Mouse (Mus musculus) megakaryocyte, embryonic 14.5 days (primary cell): ENCODE data around the gene Rab23. TPM values are rescaled to one million over a fixed set of nuclear protein-coding genes. Genes with fewer than 3 reads are reported as not detected.

Experiments
- H3K27me3 ChIP-seq: replicated peaks from 2 replicates; pipeline ENCODE3; 2012; ENCODE audit warnings: inconsistent platforms
- H3K36me3 ChIP-seq: replicated peaks from 2 replicates; pipeline ENCODE3; 2012; ENCODE audit warnings: low read length, inconsistent platforms, mixed read lengths
- H3K4me1 ChIP-seq: 2 replicates; pipeline ENCODE4 v1.6.1; 2012; ENCODE audit warnings: inconsistent platforms
- H3K4me3 ChIP-seq: replicated peaks from 2 replicates; pipeline ENCODE3; 2012; ENCODE audit warnings: moderate library complexity, mild to moderate bottlenecking, inconsistent platforms
- H3K9me3 ChIP-seq: 2 replicates; pipeline ENCODE4 v1.6.1; 2012; ENCODE audit warnings: inconsistent platforms
- FLI1 ChIP-seq: IDR thresholded peaks from 2 replicates; pipeline ENCODE4 v1.6.1; 2012; ENCODE audit warnings: low read length, inconsistent platforms, mixed read lengths
- GATA1 ChIP-seq: IDR thresholded peaks from 3 replicates; pipeline ENCODE4 v1.6.1; 2012; ENCODE audit warnings: mixed read lengths, low read length, inconsistent platforms, borderline replicate concordance
- polyA plus RNA-seq: library from polyadenylated mRNA; stranded (reverse); fragments of >175 nt; gene quantifications from 2 replicates; pipeline ENCODE4 v1.2.3, GENCODE M21; 2012; ENCODE audit warnings: low replicate concordance; ENCODE audit not compliant: insufficient read depth

The Rab23 gene
- 0.45 TPM in 1 of 2 replicates, not detected in the other for polyA plus RNA-seq

GRCm38 (mm10) chr1:33719733-33720225, at the start of gene Rab23:
TSS of gene Rab23 (plus strand) at chr1:33719887.
- Histone ChIP-seq H3K27me3 (peaks cover 10% of the 10 kb centered on the region), H3K36me3 (peaks cover 21% of the 10 kb centered on the region), H3K4me3 (peak within 1 kb of the TSS; percentile 97), H3K9me3 (no peaks in the 10 kb centered on the region), H3K4me1 (peaks cover 26% of the 10 kb centered on the region)
- TF ChIP-seq GATA1, result no peak
- no peak for TF ChIP-seq FLI1

GRCm38 (mm10) chr1:33670164-33670616, 49.5 kb upstream of the Rab23 start:
- H3K27me3 ChIP-seq, result peaks cover 5% of the 10 kb centered on the region
- H3K4me1 ChIP-seq, result peaks cover 25% of the 10 kb centered on the region
- H3K36me3 ChIP-seq, result peaks cover 31% of the 10 kb centered on the region
- no peaks in the 10 kb centered on the region for H3K9me3 ChIP-seq
- peak overlapping the region; percentile 94 for H3K4me3 ChIP-seq
- TF ChIP-seq FLI1 (no peak), GATA1 (no peak)

- peaks cover 25% of the 10 kb centered on the region for H3K4me1 ChIP-seq
- TF ChIP-seq FLI1, result no peak
- no peak for TF ChIP-seq GATA1
- peaks cover 7% of the 10 kb centered on the region for H3K27me3 ChIP-seq
- H3K9me3 ChIP-seq, result no peaks in the 10 kb centered on the region
- no peak overlapping the region for H3K4me3 ChIP-seq
- peaks cover 18% of the 10 kb centered on the region for H3K36me3 ChIP-seq
These were observed 48.2 kb upstream of the Rab23 start for GRCm38 (mm10) chr1:33671441-33671840.

- Histone ChIP-seq H3K27me3 (peaks cover 7% of the 10 kb centered on the region), H3K4me1 (peaks cover 25% of the 10 kb centered on the region), H3K36me3 (peaks cover 12% of the 10 kb centered on the region), H3K9me3 (no peaks in the 10 kb centered on the region), H3K4me3 (no peak overlapping the region)
- TF ChIP-seq FLI1 (no peak), GATA1 (no peak)
These were observed 47.6 kb upstream of the Rab23 start for GRCm38 (mm10) chr1:33672083-33672482.

GRCm38 (mm10) chr1:33672514-33672913, 47.2 kb upstream of the Rab23 start:
- Histone ChIP-seq H3K27me3 (peaks cover 12% of the 10 kb centered on the region), H3K36me3 (peaks cover 7% of the 10 kb centered on the region), H3K4me1 (peaks cover 25% of the 10 kb centered on the region), H3K9me3 (no peaks in the 10 kb centered on the region), H3K4me3 (no peak overlapping the region)
- TF ChIP-seq FLI1 (no peak), GATA1 (no peak)

- Histone ChIP-seq H3K4me1 (peaks cover 16% of the 10 kb centered on the region), H3K9me3 (no peaks in the 10 kb centered on the region; the same call in 1 of the 2 replicates), H3K27me3 (peaks cover 14% of the 10 kb centered on the region), H3K36me3 (no peaks in the 10 kb centered on the region), H3K4me3 (no peak overlapping the region)
- TF ChIP-seq FLI1 (no peak), GATA1 (no peak)
These were observed 46.3 kb upstream of the Rab23 start for GRCm38 (mm10) chr1:33673158-33673960.

- H3K4me3 ChIP-seq, result no peak overlapping the region
- no peak for TF ChIP-seq FLI1
- no peak for TF ChIP-seq GATA1
These were observed 39.3 kb upstream of the Rab23 start for GRCm38 (mm10) chr1:33680435-33680834.

GRCm38 (mm10) chr1:33680890-33681289, 38.8 kb upstream of the Rab23 start:
- H3K4me3 ChIP-seq, result no peak overlapping the region
- H3K27me3 ChIP-seq, result peaks cover 13% of the 10 kb centered on the region
- no peaks in the 10 kb centered on the region for H3K4me1 ChIP-seq
- H3K36me3 ChIP-seq, result no peaks in the 10 kb centered on the region
- no peak for TF ChIP-seq GATA1
- TF ChIP-seq FLI1, result no peak
- H3K9me3 ChIP-seq, result peaks cover 33% of the 10 kb centered on the region

More at GRCm38 (mm10) chr1:33680435-33680834, 39.3 kb upstream of the Rab23 start:
- Histone ChIP-seq H3K9me3 (peaks cover 29% of the 10 kb centered on the region), H3K36me3 (no peaks in the 10 kb centered on the region), H3K4me1 (no peaks in the 10 kb centered on the region), H3K27me3 (peaks cover 14% of the 10 kb centered on the region)

GRCm38 (mm10) chr1:33684459-33684858, 35.2 kb upstream of the Rab23 start:
- H3K4me3 ChIP-seq, result no peak overlapping the region
- H3K4me1 ChIP-seq, result no peaks in the 10 kb centered on the region
- peaks cover 27% of the 10 kb centered on the region for H3K9me3 ChIP-seq
- no peak for TF ChIP-seq GATA1
- TF ChIP-seq FLI1, result no peak
- no peaks in the 10 kb centered on the region for H3K36me3 ChIP-seq
- peaks cover 16% of the 10 kb centered on the region for H3K27me3 ChIP-seq

GRCm38 (mm10) chr1:33688810-33689209, 30.9 kb upstream of the Rab23 start:
- TF ChIP-seq FLI1 (no peak), GATA1 (no peak)
- Histone ChIP-seq H3K4me3 (no peak overlapping the region), H3K36me3 (no peaks in the 10 kb centered on the region), H3K9me3 (peaks cover 9% of the 10 kb centered on the region), H3K27me3 (peaks cover 12% of the 10 kb centered on the region), H3K4me1 (no peaks in the 10 kb centered on the region)
